Mouse (Mus musculus): ENCODE measurements around the gene Col17a1.

The Col17a1 gene

DNA sequence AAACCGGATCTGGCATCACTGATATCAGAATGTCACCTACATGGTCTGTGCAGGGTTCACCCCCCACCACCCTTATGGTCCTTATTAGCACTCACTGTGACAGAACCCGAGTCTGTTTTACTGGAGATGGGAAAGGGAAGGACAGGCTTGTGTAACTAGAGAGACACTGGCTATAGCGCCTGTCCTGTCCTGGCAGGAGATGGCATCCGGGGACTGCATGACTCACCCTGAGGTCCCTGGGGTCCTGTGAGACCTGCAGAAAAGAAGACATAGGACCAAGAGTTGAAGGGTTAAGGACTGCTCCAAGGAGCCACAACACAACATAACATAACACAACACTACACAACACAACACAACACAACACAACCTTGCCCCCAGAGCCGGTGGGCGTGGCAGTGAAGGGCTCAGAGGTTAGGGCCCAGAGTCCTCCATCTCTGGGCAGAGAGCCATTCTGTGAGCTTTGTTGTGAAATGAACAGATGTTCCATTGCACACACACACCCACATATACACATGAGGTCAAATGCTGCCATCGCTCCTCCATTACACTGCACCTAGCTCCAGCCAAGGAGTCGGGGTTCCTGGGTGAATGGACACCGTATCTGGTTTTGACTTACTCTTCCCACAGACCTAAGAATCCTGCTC, 32.0 kb downstream of the Col17a1 start:
- no peak for DNase-seq

DNA sequence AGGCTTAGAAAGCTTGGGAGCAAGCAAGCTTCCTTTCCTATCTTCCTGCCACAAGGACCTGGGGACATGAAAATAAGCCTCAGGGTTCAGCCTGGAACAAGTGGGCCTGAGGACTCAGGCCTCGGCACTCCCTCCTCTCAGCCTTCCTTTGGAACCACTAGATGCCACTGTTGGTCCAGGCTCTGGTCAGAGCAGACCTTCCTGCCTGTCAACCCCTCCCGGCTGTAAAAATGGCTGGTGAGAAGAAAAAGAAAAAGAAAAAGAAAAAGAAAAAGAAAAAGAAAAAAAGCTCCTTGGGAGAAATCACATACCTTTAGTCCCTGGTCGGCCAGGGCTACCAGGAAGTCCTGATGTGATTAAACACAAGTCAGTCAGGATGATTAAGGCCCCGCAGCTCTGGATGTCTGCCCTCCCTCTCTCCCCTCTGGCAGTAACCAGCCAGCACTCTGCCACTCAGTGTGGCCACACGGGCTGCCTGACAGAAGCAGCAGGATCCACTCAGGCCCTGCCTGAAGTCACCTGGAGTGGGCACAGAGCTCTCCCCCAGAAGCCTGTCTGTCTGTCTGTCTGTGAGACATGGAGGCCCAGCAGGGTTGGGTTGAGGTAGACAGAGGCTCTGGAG, 32.9 kb downstream of the Col17a1 start:
- peak; percentile 80 to 81 for DNase-seq

- DNase-seq = peak; percentile 37 to 76
These were observed 37.0 kb downstream of the Col17a1 start for GRCm38 (mm10) chr19:47654896-47655295.

DNA sequence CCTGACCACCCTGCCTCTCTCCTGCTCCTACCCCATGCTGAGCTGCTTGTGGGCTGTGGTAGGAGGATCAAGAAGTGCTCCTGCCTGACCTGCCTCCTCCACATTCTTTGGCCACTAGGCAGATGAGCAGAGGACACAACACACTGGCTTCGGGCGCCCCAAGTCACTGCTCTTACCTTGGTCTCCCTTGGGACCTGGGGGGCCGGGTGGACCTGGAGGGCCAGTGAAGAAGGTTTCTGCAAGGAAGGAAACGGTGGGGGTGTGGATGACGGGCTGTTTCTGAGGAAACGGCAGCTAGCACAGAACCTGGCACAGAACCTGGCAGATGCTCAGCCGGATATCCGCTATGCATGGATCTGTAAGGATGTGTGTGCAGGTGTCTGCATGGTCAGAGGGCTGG, 38.7 kb downstream of the Col17a1 start:
- DNase-seq = no peak

DNA sequence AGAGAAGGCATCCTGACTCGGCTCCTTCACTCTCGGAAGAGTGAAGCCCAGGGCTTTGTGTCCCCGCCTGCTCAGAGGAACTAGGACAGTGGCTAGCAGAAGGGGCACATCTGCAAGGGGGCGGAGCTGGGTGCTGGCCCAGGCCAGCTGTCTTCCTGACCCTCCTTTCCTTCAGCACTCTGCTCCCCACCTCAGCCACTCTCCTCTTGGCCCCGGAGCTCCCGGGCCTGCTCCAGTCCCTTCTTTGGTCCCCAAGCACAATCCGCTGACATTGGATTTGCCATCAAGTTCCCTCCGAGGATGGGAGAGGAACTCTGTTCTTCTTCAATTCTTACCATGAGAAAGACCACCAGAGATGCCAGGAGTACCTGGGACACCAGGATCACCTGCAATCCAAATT, 39.6 kb downstream of the Col17a1 start:
- no peak for DNase-seq

DNA sequence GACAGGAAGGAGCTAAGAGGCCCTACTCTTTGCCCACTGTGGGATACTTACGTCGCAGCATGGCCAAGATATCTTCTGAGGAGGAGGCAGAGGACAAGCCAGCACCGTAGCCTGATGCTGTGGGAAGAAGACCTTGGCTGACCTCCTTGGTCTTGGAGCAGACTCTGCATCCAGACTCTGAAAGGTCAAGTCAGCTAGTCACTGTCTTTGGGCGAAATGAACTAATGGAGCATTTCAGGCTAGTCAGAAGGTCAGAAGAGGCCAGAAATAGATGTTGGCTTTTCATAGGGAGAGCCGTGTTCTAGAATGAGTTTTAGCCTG, 40.8 kb downstream of the Col17a1 start:
- DNase-seq = no peak

DNA sequence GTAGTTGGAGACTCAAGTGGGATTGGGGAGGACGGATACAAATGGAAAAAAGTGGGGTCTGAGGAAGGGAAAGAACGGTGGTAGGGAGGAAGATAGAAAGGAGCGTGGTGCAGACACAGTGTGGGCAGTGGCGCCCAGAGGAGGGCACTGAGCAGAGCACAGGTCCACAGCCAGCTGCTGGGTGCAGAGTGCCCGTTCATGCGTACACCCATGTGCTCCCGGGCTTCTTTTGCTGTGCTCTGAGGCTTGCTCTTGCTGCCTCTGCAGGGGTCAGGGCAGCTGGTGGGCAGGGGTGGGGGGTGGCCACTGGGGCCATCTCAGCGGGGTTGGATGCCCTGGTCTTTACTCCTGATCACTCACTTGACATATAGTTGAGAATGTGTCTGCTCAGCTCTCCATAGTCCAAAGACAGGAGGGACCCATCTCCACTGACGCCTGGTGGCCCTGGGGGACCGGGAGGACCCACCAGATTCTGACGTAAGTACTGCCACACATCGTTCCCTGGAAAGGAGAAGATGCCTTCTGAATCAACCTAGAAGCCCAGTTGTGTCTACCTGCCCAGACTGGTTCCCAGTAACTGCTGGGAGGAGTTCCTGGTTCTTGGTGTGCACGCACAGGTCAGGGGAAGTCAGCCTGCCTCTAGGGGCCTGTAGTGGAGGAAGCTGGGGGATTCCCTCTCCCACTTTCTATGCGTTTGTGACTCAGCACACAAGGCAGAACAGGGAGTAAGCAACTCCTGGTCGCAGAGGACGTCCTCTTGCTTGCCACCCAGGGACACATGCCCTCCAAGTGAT, 41.3 kb downstream of the Col17a1 start:
- DNase-seq = no peak

- no peak for DNase-seq
These were observed 42.8 kb downstream of the Col17a1 start for GRCm38 (mm10) chr19:47649071-47649470.

DNA sequence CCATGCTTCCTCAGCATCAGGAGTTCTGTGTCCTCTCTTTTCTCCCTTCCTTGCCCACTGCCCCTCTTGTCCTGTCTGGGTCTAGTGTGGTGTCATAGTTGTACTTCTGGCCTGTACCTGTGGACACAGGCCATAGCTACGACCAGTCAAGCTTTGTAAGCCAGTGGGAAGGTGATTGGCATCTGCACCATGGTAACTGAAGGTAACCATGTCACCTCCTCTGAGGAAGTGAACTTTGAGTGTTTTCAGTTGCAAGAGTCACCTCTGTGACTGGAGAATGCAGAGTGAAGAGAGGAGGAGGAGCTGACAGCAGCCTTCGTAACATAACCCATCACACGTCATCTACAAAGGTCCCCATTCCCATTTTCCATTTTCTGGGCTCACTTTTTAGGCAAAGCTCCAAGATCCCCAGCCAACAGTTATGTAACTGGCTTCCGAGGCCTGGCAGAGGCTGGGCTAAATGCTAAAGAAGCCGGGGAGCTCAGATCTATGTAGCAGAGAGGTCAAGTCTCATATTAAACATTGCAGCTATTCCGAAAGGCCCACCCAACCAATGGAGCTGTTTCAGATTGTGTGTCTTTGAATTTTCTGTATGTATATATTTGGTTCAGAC, 45.3 kb downstream of the Col17a1 start:
- no peak for DNase-seq

- DNase-seq = no peak
These were observed 46.3 kb downstream of the Col17a1 start for GRCm38 (mm10) chr19:47645583-47645982.

GRCm38 (mm10) chr19:47643910-47644309, 48.0 kb downstream of the Col17a1 start:
- no peak for DNase-seq

GRCm38 (mm10) chr19:47635380-47635779, 56.5 kb downstream of the Col17a1 start:
- DNase-seq = no peak

DNA sequence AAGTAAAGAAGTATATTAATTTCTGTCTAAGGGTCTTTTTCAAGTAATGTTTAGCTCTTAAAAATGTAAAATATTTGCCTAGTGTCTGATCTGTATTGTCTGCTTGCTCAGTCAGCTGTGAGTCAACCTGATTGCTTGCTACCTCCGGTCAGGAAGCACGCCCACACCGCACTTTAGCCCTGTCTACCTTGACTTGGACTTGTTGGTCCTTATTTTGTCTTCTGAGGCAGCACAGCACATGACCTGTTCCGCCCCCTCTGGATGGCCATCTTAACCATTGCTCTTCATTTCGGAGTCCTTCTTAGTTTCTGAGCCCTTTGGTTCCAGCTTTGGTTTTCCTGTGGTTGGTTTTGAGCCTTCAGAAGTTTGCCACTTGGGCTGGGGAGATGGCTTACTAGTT, 60.1 kb downstream of the Col17a1 start:
- DNase-seq = no peak

DNA sequence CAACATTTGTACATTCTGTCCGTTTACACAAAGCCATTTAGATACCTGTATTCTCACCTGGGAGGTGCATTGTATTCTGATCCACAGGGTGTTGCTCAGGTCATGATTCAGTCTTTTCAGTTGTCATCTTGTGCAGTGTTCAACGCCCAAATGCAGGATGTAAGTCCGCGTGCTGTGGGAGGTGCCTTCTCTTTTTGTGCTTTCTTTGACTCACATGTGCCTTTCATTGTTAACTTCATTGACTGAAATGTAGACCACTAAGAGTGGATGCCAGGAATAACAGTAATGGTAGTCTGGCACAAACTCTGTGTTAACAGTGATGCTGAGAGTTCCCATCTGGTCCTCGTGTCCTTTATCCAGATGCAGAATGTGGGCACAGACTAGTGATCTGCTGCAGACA, 61.5 kb downstream of the Col17a1 start:
- no peak for DNase-seq

DNA sequence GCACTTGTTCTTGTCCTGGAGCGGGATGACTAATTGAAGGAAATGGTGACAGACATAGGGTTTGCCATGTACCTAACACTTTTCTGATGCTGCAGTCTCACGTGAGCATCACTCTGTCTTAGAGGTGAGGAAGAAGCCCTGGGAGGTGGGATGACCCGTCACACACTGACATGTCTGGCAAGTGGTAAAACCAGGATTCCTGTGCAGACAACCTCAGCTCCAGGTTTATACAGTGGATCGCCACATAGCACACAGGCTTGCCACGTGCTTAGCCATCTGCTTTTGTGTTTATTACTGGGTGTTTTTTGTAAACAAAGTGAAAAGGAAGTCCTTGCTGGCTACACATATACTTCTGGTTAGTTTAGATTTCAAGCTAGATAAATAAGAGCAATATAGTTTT, 62.8 kb downstream of the Col17a1 start:
- DNase-seq = no peak

GRCm38 (mm10) chr19:47627450-47627849, 64.4 kb downstream of the Col17a1 start:
- DNase-seq = no peak

DNA sequence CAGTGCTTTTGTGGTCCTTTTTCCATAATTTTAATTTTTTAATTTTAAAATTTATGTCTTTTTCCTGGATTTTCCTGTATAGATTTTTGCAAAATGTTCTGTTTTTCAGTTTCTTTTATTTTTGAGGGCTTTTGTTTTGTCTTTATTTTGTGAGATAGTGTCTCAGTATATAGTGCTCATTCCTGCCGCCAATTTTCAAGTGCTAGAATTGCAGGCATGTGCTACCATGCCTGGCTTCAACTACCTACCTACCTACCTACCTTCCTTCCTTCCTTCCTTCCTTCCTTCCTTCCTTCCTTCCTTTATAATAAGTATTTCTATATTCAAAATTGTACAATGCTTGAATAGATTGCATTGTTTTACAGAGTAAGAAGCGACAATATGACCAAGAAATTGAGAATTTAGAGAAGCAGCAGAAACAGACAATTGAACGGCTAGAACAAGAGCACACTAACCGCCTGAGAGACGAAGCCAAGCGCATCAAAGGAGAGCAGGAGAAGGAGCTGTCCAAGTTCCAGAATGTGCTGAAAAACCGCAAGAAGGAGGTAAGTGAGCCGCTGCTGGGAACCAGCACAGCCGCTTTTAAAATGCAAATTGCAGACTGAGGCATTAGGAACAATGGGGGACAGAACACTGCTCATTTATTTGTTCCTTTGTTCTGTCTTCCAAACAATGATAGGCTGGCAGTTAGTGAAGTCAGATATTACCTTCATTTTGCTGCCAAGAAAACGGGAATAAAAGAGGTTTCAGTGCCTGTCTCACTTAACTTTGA, 66.8 kb downstream of the Col17a1 start:
- DNase-seq = no peak

DNA sequence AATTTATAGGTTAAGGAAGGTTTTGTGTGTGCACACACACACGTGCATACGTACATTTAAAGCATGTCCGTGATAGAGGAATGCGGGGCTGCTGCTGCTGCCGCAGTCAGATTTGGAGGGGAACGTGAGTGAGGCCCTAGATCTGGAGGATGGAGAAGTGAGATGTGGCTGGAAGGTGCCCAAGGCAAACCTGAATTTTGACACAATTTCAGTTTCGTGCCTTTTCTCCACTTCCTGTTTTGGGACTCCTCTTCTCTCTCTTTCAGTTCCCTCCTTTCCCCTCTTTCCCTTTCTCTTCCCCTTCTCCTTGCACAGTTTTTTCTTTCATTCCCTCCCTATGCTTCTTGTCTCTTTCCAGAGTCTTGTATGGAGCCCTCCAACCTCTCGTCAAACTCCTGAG, 70.4 kb downstream of the Col17a1 start:
- DNase-seq = no peak

GRCm38 (mm10) chr19:47613442-47613841, 78.5 kb downstream of the Col17a1 start:
- DNase-seq = no peak

DNA sequence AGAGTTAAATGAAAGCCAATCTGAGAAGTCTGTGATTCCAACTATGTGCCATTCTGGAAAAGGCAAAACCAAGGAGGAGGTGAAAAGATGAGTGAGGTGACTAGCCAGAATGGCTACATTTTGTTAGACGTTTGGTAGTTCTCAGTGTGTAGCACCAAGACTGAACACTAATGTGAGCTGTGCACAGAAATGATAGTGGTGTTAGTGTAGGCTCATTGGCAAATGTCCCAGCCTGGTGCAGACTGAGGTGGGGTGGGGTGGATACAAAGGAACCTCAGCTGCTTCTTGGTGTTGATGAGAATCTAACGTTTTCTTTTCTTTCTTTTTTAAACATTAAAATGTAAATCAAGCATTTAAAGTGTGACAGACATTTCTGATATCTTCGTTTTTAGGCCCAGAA, 83.4 kb downstream of the Col17a1 start:
- peak in 1 of 2 experiments; percentile 9 for DNase-seq

All from cerebellum, postnatal 14 days (tissue).